Mouse (Mus musculus) brain, embryonic 18.5 days (tissue): ENCODE results near the gene Arhgef7.

Source experiments
- DNase-seq: peaks from one replicate; pipeline ENCODE4 v3.0.0-alpha.2; 2012; ENCODE audit warnings: low read depth, low spot score

Arhgef7 gene

GRCm38 (mm10) chr8:11767213-11767840, 39.8 kb downstream of the Arhgef7 start:
- DNase-seq: no peak

- no peak for DNase-seq
Measured at GRCm38 (mm10) chr8:11770001-11770400, 42.5 kb downstream of the Arhgef7 start.

GRCm38 (mm10) chr8:11770521-11771080, 43.1 kb downstream of the Arhgef7 start:
- DNase-seq: no peak

GRCm38 (mm10) chr8:11771608-11772007, 44.1 kb downstream of the Arhgef7 start:
- DNase-seq: no peak

GRCm38 (mm10) chr8:11774195-11775076, 46.9 kb downstream of the Arhgef7 start:
- no peak for DNase-seq

- no peak for DNase-seq
Measured at GRCm38 (mm10) chr8:11775889-11776288, 48.4 kb downstream of the Arhgef7 start.

- DNase-seq: no peak
Measured at GRCm38 (mm10) chr8:11776451-11777180, 49.1 kb downstream of the Arhgef7 start.

- no peak for DNase-seq
Measured at GRCm38 (mm10) chr8:11777201-11777600, 49.7 kb downstream of the Arhgef7 start.

- no peak for DNase-seq
Measured at GRCm38 (mm10) chr8:11778646-11779433, 51.3 kb downstream of the Arhgef7 start.

GRCm38 (mm10) chr8:11779844-11780634, 52.5 kb downstream of the Arhgef7 start:
- no peak for DNase-seq

GRCm38 (mm10) chr8:11780641-11781040, 53.1 kb downstream of the Arhgef7 start:
- DNase-seq: no peak

- no peak for DNase-seq
Measured at GRCm38 (mm10) chr8:11782607-11783006, 55.1 kb downstream of the Arhgef7 start.

GRCm38 (mm10) chr8:11783861-11784594, 56.5 kb downstream of the Arhgef7 start:
- DNase-seq: no peak

- DNase-seq: no peak
Measured at GRCm38 (mm10) chr8:11785121-11785520, 57.6 kb downstream of the Arhgef7 start.

GRCm38 (mm10) chr8:11785539-11786046, 58.1 kb downstream of the Arhgef7 start:
- no peak for DNase-seq

GRCm38 (mm10) chr8:11788252-11788651, 60.7 kb downstream of the Arhgef7 start:
- no peak for DNase-seq

- no peak for DNase-seq
Measured at GRCm38 (mm10) chr8:11789168-11789567, 61.6 kb downstream of the Arhgef7 start.

- no peak for DNase-seq
Measured at GRCm38 (mm10) chr8:11794956-11795355, 67.4 kb downstream of the Arhgef7 start.

- no peak for DNase-seq
Measured at GRCm38 (mm10) chr8:11797128-11797527, 69.6 kb downstream of the Arhgef7 start.
